Mouse (Mus musculus) gastrocnemius, postnatal 36 days (tissue): ENCODE results near the gene Cldn7. TPM values are rescaled to one million over a fixed set of nuclear protein-coding genes. Genes with fewer than 3 reads are reported as not detected.
"Not testable (repeated sequence)": the region's sequence is repeated elsewhere in the genome, so short reads cannot be mapped to it uniquely, and the experiment has no call there.

Experiments
- DNase-seq, 2 experiments: peaks; one replicate each; pipeline ENCODE4 v3.0.0; 2022
- intact Hi-C: fragments of 180-260 bp; cut with DNase I; formaldehyde crosslinking; loops from one replicate; pipeline ENCODE4 v1.15.1; 2025
- total RNA-seq, 2 experiments: library from RNA; stranded (reverse); gene quantifications; 2 replicates each; pipeline ENCODE4 v1.2.3; 2021

The Cldn7 gene
- total RNA-seq, 2 experiments from 2014 or later: not detected

DNA sequence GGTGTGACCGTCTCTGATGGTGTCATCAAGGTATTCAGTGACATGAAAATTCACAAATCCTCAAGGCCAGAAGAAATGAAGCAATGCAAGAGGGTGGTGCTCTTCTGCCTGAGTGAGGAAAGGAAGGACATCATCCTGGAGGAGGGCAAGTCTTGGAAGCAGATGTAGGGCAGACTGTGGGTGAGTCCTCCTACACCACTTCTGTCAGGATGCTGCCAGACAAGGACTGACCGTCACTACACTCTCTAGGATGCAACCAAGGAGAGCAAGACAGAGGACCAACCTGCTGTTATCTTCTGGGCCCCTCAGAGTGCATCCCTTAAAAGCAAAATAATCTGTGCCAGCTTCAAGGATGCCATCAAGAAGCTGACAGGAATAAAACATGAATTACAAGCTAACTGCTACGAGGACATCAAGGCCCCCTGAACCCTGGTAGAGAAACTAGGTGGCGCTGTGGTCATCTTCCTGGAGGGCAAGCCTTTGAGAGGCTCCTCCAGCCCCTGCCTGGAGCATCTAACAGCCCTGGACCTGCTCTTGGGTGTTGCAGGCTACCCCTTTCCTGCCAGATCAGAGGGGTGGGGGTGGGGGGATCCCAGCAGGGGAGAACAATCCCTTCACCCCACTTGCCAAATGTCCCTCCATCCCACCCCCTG is 13.6 kb upstream of the Cldn7 start:
- intact Hi-C loops: no loop called here
- DNase-seq: no peak

DNA sequence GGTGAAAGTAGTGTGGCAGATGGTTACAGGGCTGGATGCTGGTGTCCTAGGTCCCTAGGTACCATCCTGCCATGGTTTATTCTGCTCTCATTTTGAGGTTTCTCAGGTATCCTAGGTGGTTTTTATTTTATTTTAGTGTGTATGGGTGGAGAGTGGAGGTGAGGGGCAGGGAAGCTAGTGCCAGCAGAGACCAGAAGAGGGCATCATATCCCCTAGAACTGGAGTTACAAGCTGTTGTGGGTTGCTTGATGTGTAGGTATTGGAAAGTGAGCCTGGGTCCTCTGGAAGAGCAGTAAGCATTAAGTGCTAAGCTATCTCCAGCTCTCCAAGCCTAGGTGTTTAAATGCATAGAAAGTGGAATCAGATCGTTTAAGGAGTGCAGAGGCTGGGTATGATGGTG is 12.3 kb upstream of the Cldn7 start:
- no peak for DNase-seq
- intact Hi-C loops: no loop called here

DNA sequence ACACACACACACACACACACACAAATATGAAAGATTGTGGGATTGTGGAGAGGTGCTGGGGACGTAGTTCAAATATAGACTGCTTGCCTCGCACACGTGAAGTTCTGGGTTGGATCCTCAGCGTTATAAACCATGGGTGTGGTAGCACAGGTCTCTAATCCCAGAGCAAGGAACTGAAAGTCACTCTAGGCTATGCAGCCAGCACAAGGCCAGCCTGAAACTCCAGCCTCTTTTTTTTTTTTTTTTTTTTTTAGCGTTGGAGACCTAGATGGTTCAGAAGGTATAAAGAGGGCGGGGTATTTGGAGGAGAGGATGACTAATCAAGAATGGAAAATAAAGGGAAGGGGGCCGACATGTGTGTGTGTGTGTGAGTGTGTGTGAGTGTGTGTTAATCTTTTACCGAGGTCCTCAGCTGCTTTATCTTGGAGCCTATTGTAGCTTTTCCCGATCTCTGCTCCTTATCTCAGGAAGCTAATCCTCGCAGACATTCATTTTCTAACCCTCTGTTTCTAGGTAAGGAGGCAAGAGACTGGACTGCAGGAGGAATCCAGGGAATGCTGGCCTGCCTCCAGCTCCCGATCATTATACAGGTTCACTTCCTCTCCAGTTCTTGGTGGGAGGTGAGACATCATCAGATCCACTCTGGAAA is 11.2 kb upstream of the Cldn7 start:
- intact Hi-C loops: no loop called here
- DNase-seq: no peak

DNA sequence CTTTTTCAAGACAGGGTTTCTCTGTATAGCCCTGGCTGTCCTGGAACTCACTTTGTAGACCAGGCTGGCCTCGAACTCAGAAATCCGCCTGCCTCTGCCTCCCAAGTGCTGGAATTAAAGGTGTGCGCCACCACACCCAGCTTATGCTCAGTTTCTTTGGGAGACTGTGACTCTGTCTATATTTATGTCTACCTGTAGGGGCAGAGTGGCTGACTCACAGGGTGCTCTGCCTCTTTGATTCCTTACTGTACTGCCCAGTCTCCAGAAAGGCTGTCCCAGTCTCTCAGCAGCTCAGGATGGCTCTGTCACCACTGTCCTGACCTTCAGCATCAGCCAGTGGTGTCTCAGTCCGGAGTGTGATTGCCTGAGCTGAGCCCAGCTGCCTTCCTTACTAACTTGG is 9.0 kb upstream of the Cldn7 start:
- DNase-seq, intact Hi-C loops: not testable (repeated sequence)

DNA sequence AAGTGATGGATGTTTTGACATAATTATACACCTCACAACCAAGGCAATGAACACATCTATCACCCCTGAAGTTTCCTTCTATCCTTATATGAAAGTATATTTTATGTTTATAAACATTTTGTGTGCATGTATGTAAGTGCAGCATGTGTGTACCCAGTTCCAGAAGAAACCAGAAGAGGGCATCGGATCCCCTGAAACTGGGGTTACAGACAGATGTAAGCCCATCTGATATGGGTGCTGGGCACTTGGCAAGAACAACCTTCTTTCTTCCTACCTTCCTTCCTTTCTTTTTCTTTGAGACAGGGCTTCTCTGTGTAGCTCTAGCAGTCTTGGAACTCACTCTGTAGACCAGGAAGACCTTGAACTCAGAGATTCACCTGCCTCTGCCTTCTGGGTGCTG is 8.4 kb upstream of the Cldn7 start:
- intact Hi-C loops: no loop called here
- DNase-seq: no peak

DNA sequence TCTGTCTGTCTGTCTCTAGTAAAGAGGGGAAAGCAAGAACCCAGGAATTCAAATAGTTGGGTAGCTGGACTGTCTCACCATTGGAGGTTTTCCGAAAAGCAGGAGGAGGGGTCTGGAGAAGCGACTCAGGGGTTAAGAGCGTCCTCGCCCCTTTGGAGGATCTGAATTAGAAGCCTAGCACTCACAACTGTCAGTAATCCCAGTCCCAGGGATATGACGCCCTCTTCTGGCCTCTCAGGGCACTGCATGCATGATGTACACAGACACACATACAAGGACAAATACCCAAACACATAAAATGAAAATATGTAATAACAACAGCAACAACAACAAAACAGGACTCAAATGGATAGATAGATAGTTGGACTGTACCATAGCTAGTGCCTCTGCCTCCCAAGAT is 4.0 kb upstream of the Cldn7 start:
- intact Hi-C loops: no loop called here
- DNase-seq: no peak

DNA sequence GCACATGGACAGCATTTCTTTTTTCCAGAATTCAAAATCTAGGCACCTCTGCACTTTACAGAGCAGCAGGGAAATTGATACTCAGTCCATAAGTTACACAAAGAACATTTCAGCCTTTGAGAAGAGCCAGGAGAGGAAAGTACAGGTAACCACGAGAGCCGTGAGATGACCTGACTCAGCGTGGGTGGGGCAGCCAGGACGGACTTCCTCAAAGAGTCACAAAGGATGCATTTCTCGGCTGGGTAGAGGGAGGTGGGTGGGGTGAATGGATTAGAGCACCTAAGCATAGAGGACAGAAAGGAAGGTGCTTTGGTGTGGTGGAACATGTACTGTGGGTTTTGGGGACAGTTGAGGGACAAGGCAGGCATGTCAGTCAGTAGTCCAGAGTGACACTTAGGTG is 2.7 kb upstream of the Cldn7 start:
- intact Hi-C loops: no loop called here
- no peak for DNase-seq

DNA sequence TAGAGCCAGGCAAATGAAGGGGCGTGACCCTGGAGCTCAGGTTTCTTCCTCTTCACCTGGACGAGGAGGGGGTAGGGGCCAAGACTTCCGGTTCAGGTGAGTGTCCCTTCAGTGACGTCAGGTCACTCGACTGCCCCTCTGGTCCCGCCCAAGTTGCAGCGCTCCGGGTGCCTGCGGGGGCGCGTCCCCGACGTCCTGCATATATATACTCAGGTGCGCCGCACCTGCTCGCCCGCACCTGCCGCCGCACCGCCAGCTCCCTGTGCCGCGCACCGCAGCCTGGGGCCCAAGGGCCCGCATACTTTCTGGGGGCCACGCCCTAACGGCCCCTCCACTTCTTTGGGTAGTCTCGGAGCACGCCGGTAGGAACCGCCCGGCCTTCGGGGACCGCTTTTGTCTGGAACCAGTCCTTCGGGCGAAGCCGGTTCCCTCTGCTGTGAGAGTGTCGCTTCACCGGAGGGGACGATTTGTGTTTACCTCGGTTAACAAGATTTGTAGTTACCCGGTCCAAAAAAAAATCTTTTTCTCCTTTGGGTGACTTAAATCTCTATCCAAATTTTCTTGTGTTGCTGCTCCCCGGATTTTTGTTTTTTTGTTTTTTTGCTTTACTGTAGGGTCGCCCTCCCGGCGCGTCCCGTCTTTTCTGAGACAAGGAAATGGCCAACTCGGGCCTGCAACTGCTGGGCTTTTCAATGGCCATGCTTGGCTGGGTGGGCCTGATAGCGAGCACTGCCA is 859 bp downstream of the Cldn7 start:
- DNase-seq: no peak
- intact Hi-C loops: no loop called here

DNA sequence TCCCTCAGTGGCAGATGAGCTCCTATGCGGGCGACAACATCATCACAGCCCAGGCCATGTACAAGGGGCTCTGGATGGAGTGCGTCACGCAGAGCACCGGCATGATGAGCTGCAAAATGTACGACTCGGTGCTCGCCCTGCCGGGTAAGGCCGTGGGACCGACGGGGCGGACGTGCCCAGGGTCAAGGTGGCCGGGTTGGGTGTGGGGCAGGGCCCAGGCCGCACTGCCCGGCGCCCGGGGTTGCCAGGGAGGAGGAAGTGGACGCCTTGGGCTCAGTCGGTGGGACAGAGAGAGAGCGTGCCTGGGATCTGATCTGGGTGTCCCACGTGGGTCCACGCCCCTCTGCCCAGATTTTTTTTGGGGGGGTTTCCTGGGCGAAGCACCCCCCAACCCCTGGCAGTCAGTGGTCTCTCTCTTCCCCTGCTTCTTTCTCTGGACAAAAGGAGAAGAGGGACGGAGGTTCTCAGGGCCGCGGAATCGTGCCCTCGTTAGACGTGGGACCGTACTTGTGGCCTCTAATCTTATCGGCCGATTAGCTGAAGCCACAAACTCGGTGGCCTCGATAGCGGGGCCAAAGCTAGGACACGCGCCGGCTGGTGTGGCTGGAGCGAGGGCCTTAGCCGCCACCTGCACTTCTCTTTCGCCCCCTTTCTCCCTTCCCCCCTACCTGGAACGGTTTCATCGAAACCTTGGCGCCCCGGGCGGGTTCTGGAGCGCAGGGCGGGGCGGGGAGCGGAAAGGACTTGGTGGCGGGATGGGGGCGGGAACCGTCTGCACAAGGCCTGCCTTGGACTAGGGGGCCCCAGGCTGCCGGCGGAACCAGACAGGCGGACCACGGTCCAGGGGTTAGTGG is 1.7 kb downstream of the Cldn7 start:
- intact Hi-C loops: no loop called here
- no peak for DNase-seq

DNA sequence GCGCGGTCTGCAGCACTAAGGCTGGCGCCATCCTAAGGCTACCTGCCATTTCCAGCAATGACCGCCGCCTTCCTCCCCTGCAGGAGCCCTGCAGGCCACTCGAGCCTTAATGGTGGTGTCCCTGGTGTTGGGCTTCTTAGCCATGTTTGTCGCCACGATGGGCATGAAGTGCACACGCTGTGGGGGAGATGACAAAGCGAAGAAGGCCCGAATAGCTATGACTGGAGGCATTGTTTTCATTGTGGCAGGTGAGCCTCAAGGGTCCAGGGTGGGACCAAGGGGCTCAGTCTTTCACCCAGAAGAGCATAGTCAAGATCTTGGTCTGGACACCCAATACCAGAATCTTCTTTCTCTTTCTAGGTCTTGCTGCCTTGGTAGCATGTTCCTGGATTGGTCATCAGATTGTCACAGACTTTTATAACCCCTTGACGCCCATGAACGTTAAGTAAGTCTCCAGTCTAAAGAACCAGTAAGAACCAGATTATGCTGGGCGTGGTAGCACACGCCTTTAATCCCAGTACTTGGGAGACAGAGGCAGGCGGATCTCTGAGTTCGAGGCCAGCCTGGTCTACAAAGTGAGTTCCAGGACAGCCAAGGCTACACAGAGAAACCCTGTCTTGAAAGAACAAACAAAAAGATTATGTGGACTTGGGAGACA is 2.4 kb downstream of the Cldn7 start:
- DNase-seq: no peak
- intact Hi-C loops: no loop called here

DNA sequence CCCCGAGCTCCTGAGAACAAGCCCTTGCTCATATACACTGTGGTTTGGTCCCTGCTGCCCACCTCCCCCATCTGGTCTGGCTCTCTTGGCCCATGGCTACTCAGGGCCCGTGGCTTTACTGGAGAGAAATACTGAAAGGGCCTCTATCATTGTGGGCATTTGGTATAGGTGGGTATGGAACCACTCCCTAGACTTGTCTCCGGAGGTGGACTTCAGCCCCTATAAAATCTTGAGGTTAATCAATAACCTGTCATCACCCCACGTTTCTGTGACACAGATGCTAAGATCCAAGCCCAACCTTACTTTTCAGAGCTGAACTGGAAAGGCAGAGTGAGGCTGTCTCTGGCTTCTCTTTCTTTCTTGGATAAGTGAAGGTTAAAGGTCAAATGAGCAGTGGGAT is 4.2 kb downstream of the Cldn7 start:
- intact Hi-C loops: no loop called here

DNA sequence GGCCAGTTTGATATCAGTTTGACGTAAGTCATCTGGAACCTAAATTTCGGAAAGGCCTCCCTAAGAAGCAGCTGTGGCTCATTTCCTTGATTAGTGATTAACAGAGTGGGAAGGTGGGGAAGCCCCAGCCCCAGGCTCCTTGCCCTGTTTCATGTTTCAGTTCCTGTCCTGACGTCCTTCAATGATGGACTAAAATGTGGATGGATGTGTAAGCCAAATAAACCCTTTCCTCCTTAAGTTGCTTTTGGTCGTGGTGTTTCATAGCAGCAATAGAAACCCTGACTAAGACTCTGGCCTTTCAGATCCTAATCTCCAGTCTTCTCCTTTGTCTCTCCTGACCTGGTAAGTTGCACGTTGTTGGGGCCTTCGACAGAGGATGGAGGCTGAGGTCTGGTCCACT is 5.6 kb downstream of the Cldn7 start:
- DNase-seq: no peak
- intact Hi-C loops: no loop called here

More for the DNA sequence above, 4.2 kb downstream of the Cldn7 start:
- DNase-seq: no peak

DNA sequence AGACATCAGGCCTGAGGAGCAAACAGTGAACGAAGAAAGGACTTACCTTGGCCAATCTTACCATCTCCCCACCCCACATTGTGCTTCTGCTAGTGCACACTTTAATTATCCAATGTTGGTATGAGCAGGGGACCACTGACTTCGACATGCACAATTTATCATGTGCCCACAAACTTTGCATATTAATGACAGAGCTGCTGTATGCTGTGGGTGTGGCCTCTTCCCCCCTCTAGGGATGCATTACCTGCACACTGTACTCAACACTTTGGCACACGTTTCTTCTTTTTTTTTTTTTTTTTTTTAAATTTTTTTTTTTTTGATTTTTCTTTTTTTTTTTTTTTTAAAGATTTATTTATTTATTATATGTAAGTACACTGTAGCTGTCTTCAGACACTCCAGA is 6.2 kb downstream of the Cldn7 start:
- DNase-seq: no peak
- intact Hi-C loops: no loop called here

DNA sequence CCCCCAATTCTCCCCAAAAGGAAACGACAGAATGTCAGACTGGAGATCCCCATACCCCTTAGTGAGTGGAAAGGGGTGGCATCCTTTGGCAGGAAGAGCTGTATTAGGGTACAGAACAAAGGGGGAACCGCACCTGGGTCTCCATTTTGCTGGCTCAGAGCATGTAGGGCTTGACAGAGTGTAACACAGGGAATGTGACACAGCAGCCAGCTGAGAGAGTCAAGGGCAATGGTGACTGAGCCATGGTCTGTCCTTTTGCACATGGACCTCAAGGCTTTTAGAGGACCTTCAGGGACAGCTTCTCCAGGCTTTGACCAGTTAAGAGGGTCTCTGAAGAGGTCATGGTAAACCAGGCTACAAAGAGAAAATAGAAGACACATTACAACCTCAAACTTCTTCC is 10.3 kb downstream of the Cldn7 start:
- intact Hi-C loops: no loop called here
- no peak for DNase-seq

DNA sequence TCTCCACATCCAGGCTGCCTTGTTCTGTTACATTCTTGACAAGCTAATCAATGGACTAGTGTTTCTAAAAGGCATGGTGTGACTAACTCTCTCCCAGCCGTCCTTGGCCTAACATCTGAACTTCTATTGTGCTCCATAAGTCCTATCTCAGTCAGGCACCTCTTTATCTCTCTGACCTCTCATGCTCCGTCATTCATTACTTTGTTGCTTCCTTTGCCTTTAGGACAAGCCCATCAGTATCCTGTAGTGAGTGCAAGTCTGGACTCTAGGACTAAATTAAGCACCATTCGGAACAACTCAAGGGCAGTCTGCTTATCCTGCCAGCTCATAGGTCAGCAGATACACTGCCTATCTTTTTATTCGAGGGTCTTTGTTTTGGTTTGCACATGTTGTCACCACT is 11.7 kb downstream of the Cldn7 start:
- DNase-seq: no peak
- intact Hi-C loops: no loop called here

DNA sequence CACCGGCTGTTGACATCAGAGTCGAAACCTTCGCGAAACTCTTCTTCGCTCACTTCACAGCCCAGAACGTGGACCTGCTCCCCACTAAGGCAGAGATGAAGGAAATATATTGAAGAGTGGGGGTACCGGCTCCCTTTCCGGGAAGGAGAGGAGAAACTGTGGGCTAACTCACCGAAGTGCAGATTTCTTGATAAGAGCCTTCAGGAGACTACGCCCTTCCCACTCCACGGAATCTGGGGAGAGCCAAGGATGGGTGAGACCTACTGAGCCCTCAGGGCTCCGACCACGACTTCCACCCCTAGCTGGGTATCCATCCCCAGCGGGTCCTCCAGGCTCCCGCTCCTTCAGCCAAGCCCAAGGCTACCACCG is 15.2 kb downstream of the Cldn7 start:
- DNase-seq: no peak
- intact Hi-C loops: loop anchor here (10.0 kb wide), 1 partner anchor 885 kb away; the partner anchor contains the start of gene Per1

DNA sequence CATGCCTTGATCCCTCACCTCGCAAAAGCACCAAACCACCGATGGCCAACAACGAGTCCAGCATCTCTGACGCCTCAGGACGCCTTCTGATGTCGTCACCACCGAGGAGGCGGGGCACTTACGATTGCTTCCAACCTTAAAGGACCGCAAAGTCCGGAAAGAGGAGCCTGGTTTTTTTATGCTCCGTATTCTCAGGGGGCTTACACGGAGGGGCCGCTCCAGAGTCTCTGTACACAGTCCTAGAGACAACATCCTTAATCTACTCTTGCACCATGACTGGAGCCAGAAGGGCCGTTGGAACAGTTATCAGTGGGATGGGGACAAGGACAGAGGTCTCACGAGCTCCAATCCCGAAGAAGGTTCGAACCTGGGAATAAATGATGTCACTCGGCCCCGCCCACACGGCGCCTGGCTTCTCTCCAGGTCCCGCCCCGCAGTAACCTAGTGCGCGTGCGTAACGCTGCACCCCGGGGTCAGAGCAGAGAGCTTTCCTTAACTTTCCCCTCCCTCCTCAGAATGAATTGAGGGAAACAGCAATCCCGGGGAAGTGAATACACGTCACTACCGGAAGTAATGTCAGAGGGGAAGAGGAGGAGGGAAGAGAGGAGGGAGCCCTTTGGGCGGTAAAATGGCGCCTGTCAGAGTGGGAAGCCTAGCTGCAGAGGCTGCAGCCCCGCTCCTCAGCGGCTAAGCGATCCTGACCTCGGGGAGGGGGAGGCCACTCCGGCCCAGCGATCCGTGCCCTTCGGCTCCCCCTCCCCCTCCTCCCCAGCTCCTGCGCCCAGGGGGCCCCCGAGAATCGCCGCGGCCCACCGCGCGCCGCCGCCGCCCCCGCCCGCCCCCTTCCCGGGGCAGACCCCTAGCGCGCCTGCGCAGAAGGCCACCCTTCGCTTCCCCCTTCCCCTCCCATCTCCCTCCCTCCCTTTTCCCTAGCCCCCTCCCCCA is 15.9 kb downstream of the Cldn7 start:
- intact Hi-C loops: loop anchor here (10.0 kb wide), 1 partner anchor 886 kb away; the partner anchor contains the start of gene Per1
- peak; percentile 91 to 100 for DNase-seq

DNA sequence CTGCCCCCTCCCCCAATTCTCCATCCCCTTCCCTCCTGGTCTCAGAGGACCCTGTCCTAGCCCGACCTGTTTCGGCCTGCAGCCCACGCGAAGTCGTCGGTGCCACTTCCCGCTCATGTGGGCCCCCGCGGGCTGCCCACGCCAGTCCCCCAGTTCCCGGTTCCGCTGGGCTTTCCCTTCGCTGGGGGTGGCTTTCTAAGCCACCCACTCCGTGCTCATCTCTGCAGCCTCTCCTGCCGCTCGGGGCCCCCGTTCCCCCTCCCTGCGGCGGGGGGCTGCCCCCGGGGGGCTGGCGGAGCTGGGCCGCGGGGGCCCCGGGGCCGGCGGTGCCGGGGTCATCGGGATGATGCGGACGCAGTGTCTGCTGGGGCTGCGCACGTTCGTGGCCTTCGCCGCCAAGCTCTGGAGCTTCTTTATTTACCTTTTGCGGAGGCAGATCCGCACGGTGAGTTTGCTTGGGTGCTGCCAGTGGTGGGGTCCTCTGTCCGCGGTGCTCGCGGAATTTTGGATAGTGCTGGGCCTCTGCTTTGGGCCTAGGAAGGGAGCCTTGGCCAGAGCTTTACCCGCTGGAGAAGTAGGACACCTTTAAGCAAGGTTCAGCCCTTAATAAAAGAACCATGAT is 16.7 kb downstream of the Cldn7 start, which contains the start of gene Ctdnep1:
Gene Ctdnep1 (plus strand): TSS at position 16 of the 622 bp plus-strand sequence.
- intact Hi-C loops: loop anchor here (10.0 kb wide), 1 partner anchor 886 kb away; the partner anchor contains the start of gene Per1
- no peak for DNase-seq

DNA sequence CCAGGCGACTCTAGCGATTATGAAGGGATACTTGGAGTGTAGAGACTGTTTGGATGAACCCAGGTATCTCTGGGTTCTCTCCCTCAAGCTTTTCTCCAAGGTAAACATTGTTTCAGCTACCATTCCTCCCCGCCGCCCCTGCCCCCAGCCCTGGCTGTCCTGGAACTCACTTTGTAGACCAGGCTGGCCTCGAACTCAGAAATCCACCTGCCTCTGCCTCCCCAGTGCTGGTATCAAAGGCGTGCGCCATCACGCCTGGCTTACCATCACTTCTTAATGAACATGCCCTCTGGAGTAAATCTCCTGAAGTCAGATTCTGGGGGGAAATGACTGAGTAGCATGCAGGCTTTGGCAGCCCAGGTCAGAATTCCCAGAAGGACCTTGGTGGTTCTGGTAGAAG is 17.6 kb downstream of the Cldn7 start, which contains the start of gene Elp5:
Gene Elp5 (minus strand): TSS at position 293 of the 400 bp plus-strand sequence.
- no peak for DNase-seq
- intact Hi-C loops: loop anchor here (10.0 kb wide), 1 partner anchor 887 kb away; the partner anchor contains the start of gene Per1
